Mouse (Mus musculus): ENCODE measurements around the gene Zfp1.

DNA sequence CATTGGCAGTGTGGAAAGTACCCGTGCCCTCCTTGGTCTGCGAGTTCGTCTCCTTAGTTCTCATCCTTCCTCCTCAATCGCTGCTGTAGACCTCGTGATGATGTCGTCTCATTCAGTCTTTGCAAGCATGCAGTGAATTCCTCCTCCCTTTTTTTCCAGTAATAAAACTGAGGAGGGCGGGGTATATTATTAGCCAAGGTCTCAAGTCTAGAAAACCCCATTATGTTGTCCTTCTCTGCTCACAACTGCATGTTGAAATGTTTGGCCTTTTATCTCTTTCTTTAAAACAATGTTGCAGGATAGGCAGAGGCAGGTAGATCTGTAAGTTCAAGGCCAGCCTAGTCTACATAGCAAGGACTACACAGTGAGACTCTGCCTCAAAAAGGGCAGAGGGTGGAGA, 35.8 kb upstream of the Zfp1 start:
- TF ChIP-seq CTCF (conservative IDR thresholded peaks at IDR 0.05; ENCODE audit: low read length) = no peak
- no peak for TF ChIP-seq NANOG (IDR thresholded peaks at IDR 0.05; ENCODE audit: borderline replicate concordance, low read length)

All from E14TG2a.4 (cell line).